Mouse (Mus musculus) neural tube, embryonic 15.5 days (tissue): ENCODE results near the gene Soat2. TPM values are rescaled to one million over a fixed set of nuclear protein-coding genes. Genes with fewer than 3 reads are reported as not detected.
A peak's percentile ranks its signal among the peaks of the same experiment; 100 is the strongest.

Experiments used
- ATAC-seq: fragments of 200-750 bp; cut with Nextera tagmentation; 2 replicates; pipeline ENCODE4 v1.8.0; 2017; ENCODE audit warnings: mild to moderate bottlenecking, moderate TSS enrichment, moderate library complexity; ENCODE audit not compliant: low FRiP score
- H3K27ac ChIP-seq: fragments of 300-500 bp; sonication (generic); replicated peaks from 2 replicates; pipeline ENCODE4 v1.5.1; 2015; ENCODE audit warnings: mild to moderate bottlenecking, inconsistent platforms
- H3K27me3 ChIP-seq: fragments of 300-500 bp; sonication (generic); replicated peaks from 2 replicates; pipeline ENCODE4 v1.6.1; 2015; ENCODE audit warnings: inconsistent platforms
- H3K36me3 ChIP-seq: fragments of 300-500 bp; sonication (generic); 2 replicates; pipeline ENCODE4 v1.6.1; 2015; ENCODE audit warnings: inconsistent platforms
- H3K4me1 ChIP-seq: fragments of 300-500 bp; sonication (generic); 2 replicates; pipeline ENCODE4 v1.6.1; 2015; ENCODE audit warnings: inconsistent platforms
- H3K4me2 ChIP-seq: fragments of 300-500 bp; sonication (generic); 2 replicates; pipeline ENCODE4 v1.6.1; 2015; ENCODE audit warnings: inconsistent platforms, mild to moderate bottlenecking, moderate library complexity
- H3K4me3 ChIP-seq: fragments of 300-500 bp; sonication (generic); replicated peaks from 2 replicates; pipeline ENCODE4 v1.5.1; 2015; ENCODE audit warnings: mild to moderate bottlenecking, inconsistent platforms
- H3K9ac ChIP-seq: fragments of 300-500 bp; sonication (generic); replicated peaks from 2 replicates; pipeline ENCODE4 v1.6.1; 2015; ENCODE audit warnings: mild to moderate bottlenecking, inconsistent platforms
- H3K9me3 ChIP-seq: fragments of 300-500 bp; sonication (generic); replicated peaks from 2 replicates; pipeline ENCODE4 v1.6.1; 2016; ENCODE audit warnings: inconsistent platforms
- WGBS: fragments of 180-500 bp; shearing (Covaris S2); methylation state at CpG from one replicate; pipeline ENCODE4 v1.1.7; 2015; ENCODE audit warnings: mixed read lengths; 5-methylcytosine and 5-hydroxymethylcytosine counted together
- polyA plus RNA-seq: library from polyadenylated mRNA; unstranded; fragments of >200 nt; fragmentation: Nextera tagmentation; extraction: Ambion mirVana; gene quantifications from 2 replicates; pipeline ENCODE4 v1.2.1, GENCODE M21; 2015

Gene Soat2
- polyA plus RNA-seq, 1 experiment from 2014 or later = 0.06 TPM

- H3K36me3 ChIP-seq = no peaks in the 10 kb centered on the region
- H3K4me2 ChIP-seq = no peak overlapping the region
- no peaks in the 10 kb centered on the region for H3K27me3 ChIP-seq
- H3K9me3 ChIP-seq = no peaks in the 10 kb centered on the region
- peaks cover 9% of the 10 kb centered on the region for H3K4me1 ChIP-seq
- H3K4me3 ChIP-seq = no peak overlapping the region
- H3K9ac ChIP-seq = no peak overlapping the region
- ATAC-seq = no peak
- 82% methylated on average over 4 of the region's 4 CpGs for WGBS
- H3K27ac ChIP-seq = no peak overlapping the region
These were observed 48.5 kb downstream of the Soat2 start for GRCm38 (mm10) chr15:102198841-102199240.

DNA sequence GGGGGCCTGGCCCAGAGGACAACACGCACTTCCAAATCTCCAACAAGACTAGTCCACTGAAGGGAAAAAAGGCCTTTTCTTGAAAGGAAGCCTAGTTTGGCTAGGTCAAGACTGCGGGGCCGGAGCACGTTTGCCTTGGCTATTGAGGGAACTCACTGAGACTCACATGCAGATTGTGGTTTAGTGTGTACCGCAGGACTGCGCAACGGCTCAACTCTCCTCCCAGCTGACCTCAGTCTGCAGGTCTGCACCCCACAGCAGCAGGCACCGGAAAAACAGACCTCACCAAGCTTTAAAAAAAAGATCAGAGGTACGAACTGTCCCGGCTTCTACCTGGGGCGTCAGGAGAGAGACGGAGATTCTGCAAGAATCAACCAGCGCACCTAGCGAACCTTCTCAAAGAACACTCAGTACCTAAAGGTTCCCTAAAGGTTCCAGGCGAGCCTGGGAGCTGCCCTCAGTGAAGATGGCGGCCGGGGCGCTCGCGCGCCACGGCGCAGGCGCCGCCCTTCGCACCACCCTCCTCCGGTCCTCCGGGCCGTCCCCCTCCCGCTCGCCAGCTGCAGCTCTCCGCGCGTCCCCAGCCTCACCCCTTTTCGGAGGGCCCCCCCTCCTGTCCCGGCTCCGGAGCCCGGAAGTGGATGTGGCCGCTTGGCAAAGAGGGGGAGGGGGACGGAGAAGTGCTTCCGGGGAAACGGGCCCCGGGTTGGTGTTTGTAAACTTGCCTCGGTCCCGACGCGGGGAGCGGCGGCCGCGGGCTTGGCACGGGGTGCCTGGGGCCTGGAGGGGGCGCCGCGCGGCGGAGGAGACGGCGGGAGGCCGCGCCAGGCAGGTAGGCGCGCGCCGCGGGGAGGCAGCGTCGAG lies 52.9 kb downstream of the Soat2 start, which contains the start of gene Zfp740:
Zfp740 (plus strand) TSS at position 279 of the 864 bp plus-strand sequence.
- peak within 1 kb of the TSS; percentile 65 for H3K4me2 ChIP-seq
- H3K27ac ChIP-seq = peak within 1 kb of the TSS; percentile 99
- H3K9ac ChIP-seq = peak within 1 kb of the TSS; percentile 87
- no peaks in the 10 kb centered on the region for H3K9me3 ChIP-seq
- no peaks in the 10 kb centered on the region for H3K27me3 ChIP-seq
- under 1% methylated on average over 50 of the region's 68 CpGs for WGBS
- peak within 1 kb of the TSS; percentile 82 for H3K4me3 ChIP-seq
- peak; percentile 97 for ATAC-seq
- peaks cover 14% of the 10 kb centered on the region for H3K36me3 ChIP-seq
- peaks cover 50% of the 10 kb centered on the region for H3K4me1 ChIP-seq

- under 1% methylated on average over 22 of the region's 72 CpGs for WGBS
- peak; percentile 43 for ATAC-seq
- H3K4me1 ChIP-seq = peaks cover 53% of the 10 kb centered on the region
These were observed 53.6 kb downstream of the Soat2 start for GRCm38 (mm10) chr15:102203835-102204381.

DNA sequence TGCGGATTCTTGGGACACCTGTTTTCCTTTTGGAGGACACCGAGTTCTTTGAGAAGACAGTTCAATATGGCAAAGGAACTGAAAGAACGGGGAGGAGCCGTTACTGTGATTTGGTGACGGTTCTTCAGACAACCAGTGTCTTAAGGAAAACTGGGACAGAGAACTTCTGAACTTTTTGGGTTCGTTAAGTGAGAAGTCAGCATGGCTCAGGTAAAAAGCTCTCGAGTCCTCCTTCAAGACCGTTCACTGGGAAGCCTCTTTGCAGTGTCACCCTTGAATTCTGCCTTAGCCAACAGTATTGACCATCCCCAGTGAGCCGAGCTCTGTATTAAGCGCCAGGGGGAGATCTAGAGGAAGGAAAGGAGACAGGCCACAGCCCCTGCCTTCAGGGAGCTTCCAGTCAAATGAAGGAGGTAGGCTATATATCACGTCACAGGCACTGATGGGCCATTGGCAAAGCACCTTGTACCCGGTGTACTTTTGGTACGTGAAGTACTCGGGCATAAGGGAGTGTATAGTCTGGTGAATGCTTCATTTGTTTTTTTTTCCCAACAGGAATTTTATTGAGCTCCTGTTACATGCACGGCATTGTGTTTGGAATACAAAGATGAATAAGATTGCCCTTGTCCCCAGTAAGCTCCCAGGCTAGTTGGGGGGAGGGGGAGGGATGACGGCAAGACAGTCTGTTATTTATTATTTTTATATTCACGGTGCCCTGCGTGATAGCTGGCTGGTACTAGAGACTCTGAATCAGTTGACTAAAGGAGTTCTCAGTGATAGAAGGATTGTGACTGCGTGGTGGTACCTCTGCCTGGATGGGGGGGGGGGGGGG lies 54.6 kb downstream of the Soat2 start, which contains the start of gene Csad:
Csad (minus strand) TSS at position 51 of the 832 bp plus-strand sequence.
- Histone ChIP-seq H3K27ac (peak within 1 kb of the TSS; percentile 99), H3K4me2 (peak within 1 kb of the TSS; percentile 65), H3K27me3 (no peaks in the 10 kb centered on the region), H3K9ac (peak within 1 kb of the TSS; percentile 87), H3K4me3 (peak within 1 kb of the TSS; percentile 82), H3K9me3 (no peaks in the 10 kb centered on the region), H3K4me1 (peaks cover 53% of the 10 kb centered on the region), H3K36me3 (peaks cover 30% of the 10 kb centered on the region)
- no peak for ATAC-seq
- 45% methylated on average over 19 of the region's 19 CpGs for WGBS

More at GRCm38 (mm10) chr15:102203835-102204381, 53.6 kb downstream of the Soat2 start:
- Histone ChIP-seq H3K27ac (peak overlapping the region; percentile 99), H3K36me3 (peaks cover 20% of the 10 kb centered on the region), H3K4me2 (peak overlapping the region; percentile 65), H3K9ac (peak overlapping the region; percentile 87), H3K9me3 (no peaks in the 10 kb centered on the region), H3K4me3 (peak overlapping the region; percentile 82), H3K27me3 (no peaks in the 10 kb centered on the region)

GRCm38 (mm10) chr15:102205779-102206178 lies 55.5 kb downstream of the Soat2 start:
- Histone ChIP-seq H3K27me3 (no peaks in the 10 kb centered on the region), H3K36me3 (peaks cover 39% of the 10 kb centered on the region), H3K4me3 (peak overlapping the region; percentile 82), H3K9ac (peak overlapping the region; percentile 87), H3K4me2 (peak overlapping the region; percentile 65), H3K27ac (peak overlapping the region; percentile 99), H3K9me3 (no peaks in the 10 kb centered on the region), H3K4me1 (peaks cover 53% of the 10 kb centered on the region)
- peak; percentile 19; the same call in 1 of the 2 replicates for ATAC-seq
- 30% methylated on average over 8 of the region's 8 CpGs for WGBS

DNA sequence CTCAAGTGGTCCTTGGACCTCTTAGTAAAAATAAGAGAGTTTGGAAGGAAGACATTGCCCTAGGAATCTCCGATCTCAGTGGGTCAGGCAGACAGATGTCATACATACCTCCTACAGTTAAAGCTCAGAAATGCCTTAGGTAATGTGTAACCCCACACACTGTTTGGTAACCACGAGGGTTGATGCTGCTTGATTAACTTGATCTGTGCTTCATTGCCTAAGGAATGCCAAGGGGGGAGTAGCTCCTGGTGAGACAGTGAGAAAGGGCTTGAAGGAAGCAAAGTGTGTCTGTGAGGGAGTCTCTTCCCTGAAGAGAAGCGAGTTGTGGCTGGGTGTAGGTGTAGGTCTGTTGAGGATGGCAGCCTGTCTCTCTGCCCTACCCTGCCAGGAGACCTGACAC lies 57.0 kb downstream of the Soat2 start:
- Histone ChIP-seq H3K27me3 (no peaks in the 10 kb centered on the region), H3K27ac (no peak overlapping the region), H3K4me1 (peaks cover 49% of the 10 kb centered on the region), H3K4me2 (peak overlapping the region; percentile 3; the same call in 1 of the 2 replicates), H3K36me3 (peaks cover 49% of the 10 kb centered on the region), H3K9me3 (no peaks in the 10 kb centered on the region), H3K9ac (peak overlapping the region; percentile 32; the same call in 1 of the 2 replicates), H3K4me3 (no peak overlapping the region)
- ATAC-seq = no peak
- 74% methylated on average over 3 of the region's 3 CpGs for WGBS

DNA sequence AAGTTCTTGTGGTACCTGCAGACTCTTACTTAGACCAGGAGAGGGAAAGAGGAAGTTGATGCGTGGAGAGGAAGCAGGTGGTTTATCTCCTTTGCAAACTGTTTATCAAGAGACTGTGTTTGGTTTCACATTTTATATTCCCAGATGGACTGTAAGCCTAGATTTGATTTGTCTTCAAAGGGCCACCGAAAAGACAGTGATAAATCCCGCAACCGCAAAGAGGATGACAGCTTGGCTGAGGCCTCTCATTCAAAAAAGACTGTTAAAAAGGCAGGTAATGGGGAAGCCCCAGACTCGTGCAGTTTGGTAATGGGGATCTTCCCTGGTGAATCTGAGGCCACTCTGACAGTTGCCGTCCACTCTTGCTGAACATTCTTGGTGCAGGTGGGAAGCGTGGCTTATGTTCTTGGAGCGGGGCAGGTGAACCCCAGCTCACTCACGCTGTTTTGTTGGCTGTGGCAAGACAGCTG lies 57.8 kb downstream of the Soat2 start:
- H3K4me1 ChIP-seq = peaks cover 44% of the 10 kb centered on the region
- H3K4me3 ChIP-seq = no peak overlapping the region
- H3K4me2 ChIP-seq = no peak overlapping the region
- H3K9ac ChIP-seq = no peak overlapping the region
- no peaks in the 10 kb centered on the region for H3K27me3 ChIP-seq
- ATAC-seq = no peak
- WGBS = 80% methylated on average over 9 of the region's 9 CpGs
- H3K36me3 ChIP-seq = peaks cover 57% of the 10 kb centered on the region
- H3K9me3 ChIP-seq = no peaks in the 10 kb centered on the region
- no peak overlapping the region for H3K27ac ChIP-seq

DNA sequence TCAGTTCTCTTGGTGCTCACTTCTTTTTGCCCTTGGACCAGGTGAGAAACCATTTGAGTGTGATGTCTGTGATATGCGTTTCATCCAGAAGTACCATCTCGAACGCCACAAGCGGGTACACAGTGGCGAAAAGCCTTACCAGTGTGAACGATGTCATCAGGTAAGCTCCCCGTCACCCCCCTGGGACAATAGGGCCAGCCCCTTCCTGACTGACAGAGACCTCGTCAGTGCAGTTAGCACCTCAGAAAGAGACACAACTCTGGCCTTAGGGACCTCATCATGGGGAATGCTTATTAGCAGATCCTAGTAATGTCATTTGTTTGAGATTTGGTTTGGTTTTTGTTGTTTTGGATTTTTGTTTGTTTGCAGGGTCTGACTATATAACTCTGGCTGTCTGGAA lies 58.8 kb downstream of the Soat2 start:
- H3K9ac ChIP-seq = no peak overlapping the region
- WGBS = 91% methylated on average over 8 of the region's 8 CpGs
- H3K4me3 ChIP-seq = no peak overlapping the region
- H3K27me3 ChIP-seq = no peaks in the 10 kb centered on the region
- H3K36me3 ChIP-seq = peaks cover 66% of the 10 kb centered on the region
- no peak overlapping the region for H3K4me2 ChIP-seq
- no peak overlapping the region for H3K27ac ChIP-seq
- peaks cover 43% of the 10 kb centered on the region for H3K4me1 ChIP-seq
- H3K9me3 ChIP-seq = no peaks in the 10 kb centered on the region
- no peak for ATAC-seq

GRCm38 (mm10) chr15:102210816-102211215 lies 60.5 kb downstream of the Soat2 start:
- no peak overlapping the region for H3K4me3 ChIP-seq
- WGBS = 90% methylated on average over 4 of the region's 4 CpGs
- H3K9ac ChIP-seq = no peak overlapping the region
- no peaks in the 10 kb centered on the region for H3K27me3 ChIP-seq
- peaks cover 26% of the 10 kb centered on the region for H3K4me1 ChIP-seq
- H3K36me3 ChIP-seq = peaks cover 77% of the 10 kb centered on the region
- no peak for ATAC-seq
- no peak overlapping the region for H3K4me2 ChIP-seq
- H3K9me3 ChIP-seq = no peaks in the 10 kb centered on the region
- no peak overlapping the region for H3K27ac ChIP-seq

DNA sequence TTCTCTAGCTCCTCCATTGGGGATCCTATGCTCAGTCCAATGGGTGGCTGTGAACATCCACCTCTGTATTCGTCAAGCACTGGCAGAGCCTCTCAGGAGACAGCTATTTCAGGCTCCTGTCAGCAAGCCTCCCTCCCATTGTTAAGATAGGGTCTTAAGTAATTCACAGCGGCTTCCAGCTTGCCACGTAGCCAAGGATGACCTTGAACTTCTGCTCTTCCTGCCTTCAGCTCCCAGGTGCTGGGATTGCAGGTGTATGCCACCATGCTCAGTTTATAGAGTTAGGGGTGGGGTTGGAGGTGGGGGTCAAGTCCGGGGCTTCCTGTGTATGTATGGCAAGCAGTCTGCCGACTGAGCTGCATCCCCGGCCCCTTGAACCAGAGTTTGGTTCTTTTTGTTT lies 61.6 kb downstream of the Soat2 start:
- Histone ChIP-seq H3K36me3 (peaks cover 87% of the 10 kb centered on the region), H3K4me3 (no peak overlapping the region), H3K9me3 (no peaks in the 10 kb centered on the region), H3K27me3 (no peaks in the 10 kb centered on the region), H3K27ac (no peak overlapping the region), H3K9ac (no peak overlapping the region), H3K4me2 (no peak overlapping the region), H3K4me1 (peaks cover 16% of the 10 kb centered on the region)
- no peak for ATAC-seq
- WGBS = 84% methylated on average over 6 of the region's 6 CpGs
